Mouse (Mus musculus) right cerebral cortex, adult 2 months (tissue): Measurements from ENCODE around the gene 2210011C24Rik.
"Not testable (repeated sequence)": the region's sequence is repeated elsewhere in the genome, so short reads cannot be mapped to it uniquely, and the experiment has no call there.

Experiments
- DNase-seq, 2 experiments: peaks; one replicate each; pipeline ENCODE4 v3.0.0; 2021 to 2022; ENCODE audit warnings: low spot score in 2 of 2

The 2210011C24Rik gene

GRCm38 (mm10) chr8:84019738-84020137, 7.8 kb upstream of the 2210011C24Rik start:
- DNase-seq, result no peak

- no peak for DNase-seq
These were observed 3.9 kb upstream of the 2210011C24Rik start for GRCm38 (mm10) chr8:84015833-84016232.

- DNase-seq, result no peak
These were observed 661 bp upstream of the 2210011C24Rik start for GRCm38 (mm10) chr8:84012499-84013165.

- peak; percentile 60 to 62 for DNase-seq
These were observed 1.1 kb downstream of the 2210011C24Rik start for GRCm38 (mm10) chr8:84010625-84011611.

GRCm38 (mm10) chr8:84009876-84010275, 2.1 kb downstream of the 2210011C24Rik start:
- DNase-seq, result peak; percentile 87 to 90

- no peak for DNase-seq
These were observed 3.6 kb downstream of the 2210011C24Rik start for GRCm38 (mm10) chr8:84008362-84008761.

GRCm38 (mm10) chr8:84005502-84005901, 6.5 kb downstream of the 2210011C24Rik start:
- not testable (repeated sequence) for DNase-seq

GRCm38 (mm10) chr8:84004533-84005201, 7.3 kb downstream of the 2210011C24Rik start:
- DNase-seq, result peak; percentile 91 to 92

GRCm38 (mm10) chr8:84003612-84004246, 8.2 kb downstream of the 2210011C24Rik start:
- DNase-seq, result no peak

GRCm38 (mm10) chr8:84002957-84003611, 8.9 kb downstream of the 2210011C24Rik start:
- DNase-seq, result no peak

- no peak for DNase-seq
These were observed 10.5 kb downstream of the 2210011C24Rik start, which contains the start of gene 1700067K01Rik for GRCm38 (mm10) chr8:84001281-84002000. 1700067K01Rik (plus strand) TSS chr8:84001502.

GRCm38 (mm10) chr8:83999825-84000224, 12.1 kb downstream of the 2210011C24Rik start:
- DNase-seq, result no peak

GRCm38 (mm10) chr8:83999057-83999705, 12.8 kb downstream of the 2210011C24Rik start:
- DNase-seq, result no peak

- peak in 1 of 2 experiments; percentile 57 for DNase-seq
These were observed 13.5 kb downstream of the 2210011C24Rik start for GRCm38 (mm10) chr8:83998231-83999056.

- peak; percentile 54 to 59 for DNase-seq
These were observed 14.3 kb downstream of the 2210011C24Rik start, which contains the start of gene Samd1 for GRCm38 (mm10) chr8:83997511-83998141. Samd1 (plus strand) TSS chr8:83997672.

- peak; percentile 68 to 82 for DNase-seq
These were observed 15.1 kb downstream of the 2210011C24Rik start for GRCm38 (mm10) chr8:83996567-83997505.

GRCm38 (mm10) chr8:83995973-83996372, 16.0 kb downstream of the 2210011C24Rik start:
- no peak for DNase-seq
